Mouse (Mus musculus) spleen, adult 2 months (tissue): ENCODE results near the gene 5830473C10Rik.

Source experiments
- CTCF ChIP-seq: fragments of 200-500 bp; IDR thresholded peaks from 2 replicates; pipeline ENCODE4 v1.5.1; 2011; ENCODE audit warnings: mild to moderate bottlenecking, inconsistent platforms; ENCODE audit not compliant: insufficient read depth, insufficient read length, insufficient replicate concordance; ENCODE audit errors: extremely low read depth
- POLR2A ChIP-seq: fragments of 200-500 bp; IDR thresholded peaks from 2 replicates; pipeline ENCODE4 v1.6.1; 2011; ENCODE audit warnings: low read depth, low read length, inconsistent platforms

GRCm38 (mm10) chr5:90590676-90591075 lies 29.8 kb downstream of the 5830473C10Rik start:
- no peak for TF ChIP-seq POLR2A
- TF ChIP-seq CTCF: no peak
